Mouse (Mus musculus) liver, adult 2 months (tissue): ENCODE measurements around the gene Akt3.

Source experiments
- CTCF ChIP-seq: fragments of 200-500 bp; IDR thresholded peaks from 2 replicates; pipeline ENCODE4 v1.5.1; 2011; ENCODE audit warnings: low read depth, low read length, control low read depth
- POLR2A ChIP-seq: fragments of 200-500 bp; IDR thresholded peaks from 2 replicates; pipeline ENCODE4 v1.6.1; 2011; ENCODE audit warnings: low read length, control low read depth; ENCODE audit not compliant: insufficient read depth; ENCODE audit errors: extremely low read depth

DNA sequence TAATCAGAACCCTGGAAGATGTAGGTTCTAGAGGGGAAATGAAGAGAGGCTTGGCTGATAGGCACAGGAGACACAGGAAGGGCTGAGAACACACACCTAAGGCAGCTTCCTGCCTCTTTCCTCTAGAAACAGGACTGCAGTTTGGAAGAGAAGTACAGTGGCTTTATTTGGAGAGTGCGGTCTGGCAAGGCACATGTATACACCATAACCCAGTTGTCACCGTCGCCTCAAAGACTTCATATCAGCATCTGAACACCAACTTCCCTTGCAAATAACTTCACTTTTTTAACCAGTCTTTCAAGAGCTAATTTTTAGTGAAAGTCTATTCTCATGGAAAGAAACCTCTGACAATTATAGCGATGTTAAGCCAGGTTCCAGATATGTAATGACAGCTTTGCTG is 266.5 kb downstream of the Akt3 start:
- TF ChIP-seq CTCF (no peak), POLR2A (no peak)
